Mouse (Mus musculus): Measurements from ENCODE around the gene Gemin4.

Gene Gemin4

DNA sequence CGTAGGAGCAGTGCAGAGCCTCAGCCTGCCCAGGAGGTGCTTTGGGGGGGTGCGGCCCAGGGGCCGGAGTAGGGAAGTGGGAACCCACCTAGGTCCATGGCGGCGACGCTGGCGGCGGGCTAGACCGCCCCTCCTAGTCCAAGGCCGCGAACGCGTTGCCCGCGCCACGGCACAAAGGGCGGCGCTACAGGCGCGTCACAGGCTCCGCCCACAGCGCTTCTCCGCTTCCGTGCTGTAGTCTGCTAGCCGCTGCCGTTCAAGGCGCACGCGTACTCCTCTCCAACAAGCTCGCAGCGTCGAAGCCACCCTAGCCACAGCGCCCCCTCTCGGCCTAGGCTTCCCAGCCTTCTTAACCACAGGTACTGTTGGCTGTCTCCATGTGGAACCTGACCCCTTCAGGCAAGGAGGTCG is at the start of gene Gemin4, which contains the start of gene Dbil5:
Gemin4 (minus strand) TSS at position 275 of the 411 bp plus-strand sequence.
Dbil5 (plus strand) TSS at position 219 of the 411 bp plus-strand sequence.
- DNase-seq (ENCODE audit: low spot score in 2 of 2), result peak; percentile 92 to 98

DNA sequence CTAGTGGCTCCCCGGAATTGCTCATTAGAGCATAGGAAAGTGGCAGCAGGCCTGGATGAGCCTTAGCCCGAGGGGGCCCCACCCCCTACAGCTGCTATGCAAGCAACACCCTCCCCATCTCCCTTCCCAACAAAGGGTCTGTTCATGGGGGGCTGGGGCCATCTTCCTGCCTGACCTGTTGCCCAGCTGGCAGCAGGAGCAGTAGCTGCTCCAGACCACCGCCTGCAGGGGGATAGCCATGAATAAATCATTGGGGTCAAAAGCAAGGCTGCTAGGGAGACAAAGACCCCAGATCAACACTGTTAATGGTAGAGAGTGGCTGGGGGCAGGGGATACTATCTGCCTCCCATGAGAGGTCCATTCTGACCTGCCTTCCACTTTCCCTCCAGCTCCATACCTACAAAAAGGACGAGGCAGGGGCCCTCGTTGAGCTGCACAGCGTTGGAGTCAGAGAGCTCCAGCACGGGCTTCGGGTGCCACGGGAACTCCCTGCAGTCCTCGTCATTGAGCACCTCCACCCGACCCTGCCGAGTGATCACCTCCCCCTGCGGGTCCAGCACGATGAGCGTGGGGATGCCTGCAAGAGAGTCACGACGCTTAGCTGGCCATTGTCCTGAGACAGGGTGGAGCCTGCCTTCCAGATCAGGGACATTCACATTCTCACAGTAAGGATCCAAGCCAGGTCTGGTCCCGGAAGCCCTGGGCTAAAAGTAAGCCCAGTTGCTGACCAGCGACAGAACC is 45.3 kb upstream of the Gemin4 start:
- no peak for DNase-seq (ENCODE audit: low spot score in 2 of 2)

- DNase-seq (ENCODE audit: low spot score in 2 of 2), result no peak
These were observed 43.8 kb upstream of the Gemin4 start for GRCm38 (mm10) chr11:76261224-76261623.

DNA sequence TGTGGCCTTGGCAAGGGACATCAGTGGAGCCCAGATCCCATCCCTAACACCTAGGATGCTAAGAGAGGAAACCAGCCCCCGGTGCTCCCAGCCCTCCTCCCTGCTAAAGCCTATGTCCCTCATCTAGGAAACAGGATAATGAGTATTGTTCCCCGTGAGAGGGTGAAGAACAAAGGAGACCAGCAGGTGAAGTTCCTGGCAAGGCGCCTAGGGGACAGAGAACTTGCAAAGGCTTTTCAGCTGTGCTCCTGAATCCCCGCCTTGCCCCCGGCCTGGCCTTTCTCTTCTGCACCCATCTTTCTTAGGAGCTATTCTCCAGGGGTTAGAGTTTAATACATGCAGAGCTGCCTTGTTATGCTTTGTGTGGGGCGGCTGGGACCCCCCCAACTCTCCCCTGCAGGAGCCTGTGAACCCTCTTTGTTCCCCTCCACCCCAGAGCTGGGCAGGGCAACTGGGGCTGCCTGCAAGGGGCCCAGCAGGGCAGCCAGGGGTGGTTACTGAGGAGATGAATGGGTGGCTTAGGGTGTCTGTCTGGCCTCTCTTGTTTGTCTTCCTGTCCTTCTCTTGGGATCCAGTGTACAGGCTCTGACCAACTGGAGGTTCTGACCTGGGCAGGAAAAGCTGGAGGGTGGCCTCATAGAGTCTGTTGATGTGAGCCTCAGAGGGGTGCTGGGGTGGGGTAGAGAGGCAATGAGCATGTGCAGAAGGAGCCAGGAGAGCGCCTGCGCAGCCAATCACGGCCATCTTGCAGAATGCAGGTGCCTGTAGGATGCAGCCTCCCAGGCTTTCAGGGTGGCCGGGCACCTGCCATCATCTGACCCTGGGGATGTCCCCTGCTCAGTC is 43.0 kb upstream of the Gemin4 start:
- DNase-seq (ENCODE audit: low spot score in 2 of 2), result no peak

- DNase-seq (ENCODE audit: low spot score in 2 of 2), result no peak
These were observed 41.0 kb upstream of the Gemin4 start for GRCm38 (mm10) chr11:76258511-76258910.

DNA sequence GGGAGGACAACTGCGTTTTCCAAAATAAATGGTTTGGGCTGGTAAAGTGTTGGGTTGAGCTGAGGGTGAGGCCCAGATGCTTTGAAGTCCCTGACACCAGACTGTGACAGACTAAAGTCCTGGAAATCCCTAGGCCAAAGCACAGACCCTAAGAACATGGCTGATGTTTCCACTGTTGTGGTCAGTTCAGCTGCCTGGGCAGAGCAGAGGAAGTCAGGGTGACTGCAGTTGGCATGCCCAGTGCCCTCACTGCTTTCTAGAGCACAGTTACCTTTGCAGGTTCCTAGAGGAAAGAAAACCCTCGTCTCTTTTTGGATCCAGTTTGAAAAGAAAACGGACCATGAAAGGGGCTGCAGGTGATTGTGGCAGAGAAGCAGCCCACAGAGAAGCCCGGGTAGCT is 39.9 kb upstream of the Gemin4 start:
- DNase-seq (ENCODE audit: low spot score in 2 of 2), result no peak

GRCm38 (mm10) chr11:76256129-76256528 is 38.7 kb upstream of the Gemin4 start:
- no peak for DNase-seq (ENCODE audit: low spot score in 2 of 2)

- DNase-seq (ENCODE audit: low spot score in 2 of 2), result no peak
These were observed 38.1 kb upstream of the Gemin4 start for GRCm38 (mm10) chr11:76255431-76256001.

DNA sequence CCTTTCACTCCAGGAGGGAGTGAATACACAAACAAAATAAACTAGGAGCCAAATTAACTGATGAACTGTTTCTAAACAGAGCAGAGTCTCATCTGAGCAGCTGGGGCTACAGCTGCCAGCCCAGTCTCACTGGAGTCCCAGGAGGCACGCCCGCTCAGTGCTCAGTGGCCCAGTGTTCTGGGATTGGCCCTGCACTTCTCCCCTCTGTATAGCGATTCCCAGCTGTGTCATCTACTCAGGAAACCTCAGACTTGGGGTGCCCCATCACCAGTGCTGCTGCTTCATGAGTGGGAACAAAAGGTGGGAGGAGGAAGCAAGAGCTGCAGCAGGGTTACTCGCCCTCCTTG is 36.4 kb upstream of the Gemin4 start:
- DNase-seq (ENCODE audit: low spot score in 2 of 2), result no peak

- DNase-seq (ENCODE audit: low spot score in 2 of 2), result peak; percentile 66 to 85
These were observed 35.9 kb upstream of the Gemin4 start for GRCm38 (mm10) chr11:76253145-76253917.

- DNase-seq (ENCODE audit: low spot score in 2 of 2), result no peak
These were observed 34.6 kb upstream of the Gemin4 start for GRCm38 (mm10) chr11:76252036-76252435.

GRCm38 (mm10) chr11:76247239-76247638 is 29.8 kb upstream of the Gemin4 start:
- no peak for DNase-seq (ENCODE audit: low spot score in 2 of 2)

- DNase-seq (ENCODE audit: low spot score in 2 of 2), result no peak
These were observed 29.0 kb upstream of the Gemin4 start for GRCm38 (mm10) chr11:76246439-76246838.

GRCm38 (mm10) chr11:76243811-76244546 is 26.5 kb upstream of the Gemin4 start:
- no peak for DNase-seq (ENCODE audit: low spot score in 2 of 2)

DNA sequence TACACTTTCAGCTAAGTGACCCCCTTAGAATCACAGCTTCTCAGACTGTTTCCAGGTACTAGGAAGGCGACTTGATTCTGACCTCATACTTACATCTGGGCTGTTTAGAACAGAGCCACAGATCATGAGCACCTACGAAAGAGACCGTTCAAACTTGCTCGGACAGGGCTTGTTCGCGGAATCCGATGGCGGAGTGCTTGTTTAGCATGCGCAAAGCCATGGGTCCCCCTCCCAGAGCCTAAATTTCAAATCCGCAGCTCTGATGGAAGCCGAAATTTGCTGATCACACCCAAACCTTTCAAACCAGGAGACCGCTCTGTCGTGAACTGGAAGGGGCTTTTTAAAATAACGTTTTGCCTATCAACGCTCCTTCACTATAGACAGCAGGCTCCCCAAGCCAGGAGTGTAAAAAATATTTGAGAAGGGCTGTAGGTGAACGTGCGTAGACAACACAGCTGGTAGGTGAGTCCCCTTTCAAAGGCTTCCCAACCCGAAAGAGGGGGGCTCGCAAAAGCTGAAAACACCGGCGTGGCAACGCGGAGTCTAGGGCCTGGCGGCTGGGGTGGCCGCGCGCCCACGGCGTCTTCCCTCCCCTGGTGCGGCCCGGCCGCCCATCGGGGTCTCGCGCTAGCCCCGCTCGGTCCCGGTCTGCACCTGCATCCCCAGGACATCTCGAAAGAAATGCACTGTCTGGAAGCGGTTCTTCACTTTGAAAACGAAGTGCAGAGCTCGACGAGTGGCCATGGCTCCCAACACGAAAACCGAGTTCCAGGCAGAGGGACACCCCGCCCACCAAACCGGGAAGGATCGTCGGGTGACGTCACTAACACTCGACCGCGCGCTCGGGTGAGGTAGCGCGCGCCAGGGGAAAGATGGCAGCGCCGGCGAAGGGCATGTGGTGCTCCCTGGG is 25.7 kb upstream of the Gemin4 start, which contains the start of the genes Mrm3 and Glod4:
Mrm3 (plus strand) TSS at position 815 of the 910 bp plus-strand sequence.
Glod4 (minus strand) TSS at position 825 of the 910 bp plus-strand sequence.
- peak; percentile 86 to 94 for DNase-seq (ENCODE audit: low spot score in 2 of 2)

DNA sequence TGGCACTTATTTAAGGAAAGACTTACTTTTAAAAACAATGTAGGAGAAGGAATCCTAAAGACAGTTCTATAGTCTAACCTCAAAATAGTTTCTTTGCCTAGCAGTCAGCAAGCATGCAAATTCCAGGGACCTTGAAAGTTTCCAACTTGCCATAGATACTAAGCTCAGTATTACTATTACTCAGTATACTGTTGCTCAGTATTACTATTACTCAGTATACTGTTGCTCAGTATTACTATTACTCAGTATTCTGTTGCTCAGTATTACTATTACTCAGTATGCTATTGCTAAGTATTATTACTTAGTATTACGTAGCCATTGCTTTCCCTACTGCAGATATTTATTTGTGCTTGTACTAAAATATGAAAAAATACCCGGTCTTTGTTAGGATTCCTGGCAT is 22.3 kb upstream of the Gemin4 start:
- no peak for DNase-seq (ENCODE audit: low spot score in 2 of 2)

GRCm38 (mm10) chr11:76236136-76236535 is 18.7 kb upstream of the Gemin4 start:
- DNase-seq (ENCODE audit: low spot score in 2 of 2), result no peak

- DNase-seq (ENCODE audit: low spot score in 2 of 2), result no peak
These were observed 7.6 kb upstream of the Gemin4 start for GRCm38 (mm10) chr11:76225051-76225450.

- DNase-seq (ENCODE audit: low spot score in 2 of 2), result no peak
These were observed 7.2 kb upstream of the Gemin4 start for GRCm38 (mm10) chr11:76224631-76225030.
